Mouse (Mus musculus) liver, embryonic 14.5 days (tissue): ENCODE measurements around the gene Plxnd1. TPM values are rescaled to one million over a fixed set of nuclear protein-coding genes. Genes with fewer than 3 reads are reported as not detected.

Experiments used
- ATAC-seq: fragments of 200-750 bp; cut with Nextera tagmentation; 2 replicates; pipeline ENCODE4 v1.8.0; 2017; ENCODE audit warnings: moderate number of reproducible peaks, mild to moderate bottlenecking, moderate library complexity; ENCODE audit not compliant: insufficient read depth
- DNase-seq, 3 experiments: peaks; one replicate each; pipeline ENCODE4 v3.0.0-alpha.2; 2012 to 2013; ENCODE audit warnings: low read depth in 3 of 3, low spot score in 3 of 3
- H3K27ac ChIP-seq: fragments of 300-500 bp; sonication (generic); 2 replicates; pipeline ENCODE4 v1.5.1; 2014; ENCODE audit warnings: moderate library complexity, mild to moderate bottlenecking, control low read depth, inconsistent platforms
- H3K27me3 ChIP-seq: fragments of 300-500 bp; sonication (generic); 2 replicates; pipeline ENCODE4 v1.6.1; 2014; ENCODE audit warnings: mild to moderate bottlenecking, low read length, moderate library complexity; ENCODE audit not compliant: control insufficient read depth, insufficient read depth
- H3K36me3 ChIP-seq: fragments of 300-500 bp; sonication (generic); replicated peaks from 2 replicates; pipeline ENCODE4 v1.6.1; 2014; ENCODE audit warnings: low read depth; ENCODE audit not compliant: control insufficient read depth, insufficient read depth
- H3K4me1 ChIP-seq, 2 experiments: fragments of 200-500 bp in 1 of 2; fragments of 300-500 bp in 1 of 2; sonication (generic) in 1 of 2; replicated peaks; 2 replicates each; pipeline ENCODE4 v1.6.1; 2012 to 2014; ENCODE audit warnings: antibody characterized with exemption in 1 of 2, inconsistent platforms in 1 of 2, low read length in 1 of 2; ENCODE audit not compliant: control insufficient read depth in 2 of 2, insufficient read depth in 2 of 2
- H3K4me2 ChIP-seq: fragments of 300-500 bp; sonication (generic); 2 replicates; pipeline ENCODE4 v1.6.1; 2014; ENCODE audit warnings: low read depth, mild to moderate bottlenecking, control low read depth, moderate library complexity
- H3K4me3 ChIP-seq, 2 experiments: fragments of 200-500 bp in 1 of 2; fragments of 300-500 bp in 1 of 2; sonication (generic) in 1 of 2; 2 replicates each; pipeline ENCODE4 v1.5.1; 2012 to 2014; ENCODE audit warnings: low read depth in 2 of 2, low read length in 2 of 2, mild to moderate bottlenecking in 2 of 2, control low read depth in 1 of 2, inconsistent platforms in 1 of 2, moderate library complexity in 1 of 2; ENCODE audit not compliant: insufficient read depth in 1 of 2
- H3K9ac ChIP-seq: fragments of 300-500 bp; sonication (generic); replicated peaks from 2 replicates; pipeline ENCODE4 v1.6.1; 2014; ENCODE audit warnings: mild to moderate bottlenecking, control low read depth, moderate library complexity
- H3K9me3 ChIP-seq: fragments of 300-500 bp; sonication (generic); 2 replicates; pipeline ENCODE4 v1.6.1; 2016; ENCODE audit warnings: low read length, mixed read lengths; ENCODE audit not compliant: control insufficient read depth
- CTCF ChIP-seq: IDR thresholded peaks from 2 replicates; pipeline ENCODE4 v1.5.1; 2016; ENCODE audit warnings: antibody characterized with exemption, low read depth, control low read depth
- EP300 ChIP-seq: IDR thresholded peaks from 2 replicates; pipeline ENCODE4 v1.6.1; 2016; ENCODE audit warnings: antibody characterized with exemption, low read depth
- WGBS: fragments of 180-500 bp; shearing (Covaris S2); extraction: QIAGEN DNeasy Blood & Tissue Kit; methylation state at CpG from one replicate; pipeline ENCODE4 v1.1.7; 2014; ENCODE audit not compliant: insufficient replicate concordance; 5-methylcytosine and 5-hydroxymethylcytosine counted together
- polyA plus RNA-seq, 2 experiments: library from polyadenylated mRNA; depleted of rRNA in 1 of 2; stranded (reverse) in 1 of 2; unstranded in 1 of 2; fragments of >200 nt; fragmentation: Nextera tagmentation in 1 of 2; extraction: Ambion mirVana in 1 of 2; gene quantifications; 2 replicates each; pipeline versions ENCODE4 v1.2.1 to v1.2.3; 2012 to 2014

The Plxnd1 gene
- polyA plus RNA-seq, 2 experiments: 6.4 to 13.0 TPM

DNA sequence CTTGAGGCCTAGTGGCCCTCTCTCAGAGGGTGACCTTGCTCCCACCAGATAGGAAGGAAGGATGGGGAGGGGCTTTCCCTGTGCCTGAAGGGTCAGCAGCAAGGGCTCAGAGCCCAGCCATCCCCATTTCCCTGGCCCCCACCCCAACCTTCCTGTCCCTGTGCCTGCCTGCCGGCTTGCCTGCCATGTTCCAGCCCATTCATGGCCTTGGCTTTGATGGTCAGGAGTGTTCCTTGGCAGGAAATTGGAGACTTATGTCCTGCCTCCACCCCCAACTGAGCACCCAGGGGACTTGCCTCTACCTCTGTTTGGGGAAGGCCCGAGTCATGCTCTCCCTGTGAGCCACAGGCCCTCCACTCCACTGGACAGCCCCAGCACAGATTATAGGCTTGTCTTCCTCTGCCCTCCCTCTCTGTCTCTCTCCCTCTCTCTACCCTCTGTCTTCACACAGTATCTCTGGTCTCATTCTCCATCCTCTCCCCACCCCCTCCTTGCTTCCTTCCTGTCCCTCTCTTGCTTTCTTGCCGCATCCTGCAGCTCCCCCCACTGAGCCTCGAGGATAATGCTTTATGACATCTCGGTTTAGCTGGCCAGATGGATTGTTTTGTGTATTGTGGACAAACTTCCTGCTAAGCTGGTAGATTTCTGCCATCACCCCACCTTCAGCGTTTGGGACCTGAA is 1.5 kb upstream of the Plxnd1 start:
- TF ChIP-seq EP300: no peak
- TF ChIP-seq CTCF: peak; percentile 22; the same call in 1 of the 2 replicates
- DNase-seq (no peak), ATAC-seq (peak; percentile 9; the same call in 1 of the 2 replicates)
- H3K9me3 ChIP-seq: no peaks in the 10 kb centered on the region
- 8% methylated on average over 6 of the region's 6 CpGs for WGBS
- no peak overlapping the region for H3K4me3 ChIP-seq
- H3K4me2 ChIP-seq: no peak overlapping the region
- no peaks in the 10 kb centered on the region for H3K36me3 ChIP-seq
- no peak overlapping the region for H3K9ac ChIP-seq
- peaks cover 35% of the 10 kb centered on the region for H3K27me3 ChIP-seq
- H3K4me1 ChIP-seq: 0 out of 4 replicates have a peak, but pooled peaks cover 0 to 1% of the 10 kb centered on the region in 2 experiments
- H3K27ac ChIP-seq: no peak overlapping the region

DNA sequence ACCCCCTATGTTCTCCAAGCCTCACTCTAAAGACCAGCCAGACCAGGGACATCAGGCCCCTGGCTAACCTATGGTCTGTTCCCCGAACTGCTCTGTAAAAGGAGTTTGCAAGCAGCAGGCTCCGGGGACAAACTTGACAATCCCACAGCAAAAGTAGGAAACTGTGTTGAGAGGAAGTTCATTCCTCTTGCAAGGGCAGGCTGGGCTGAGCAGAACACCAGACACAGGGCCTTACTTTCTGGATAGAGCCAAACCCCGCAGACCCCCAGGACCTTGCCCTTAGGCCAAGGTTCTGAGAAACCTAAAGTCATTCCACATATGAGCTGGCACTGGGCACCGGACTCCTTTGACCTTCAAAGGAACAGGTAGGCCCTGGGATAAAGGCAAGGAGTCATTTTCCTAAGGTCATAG is 731 bp upstream of the Plxnd1 start:
- H3K36me3 ChIP-seq: no peaks in the 10 kb centered on the region
- no peak for TF ChIP-seq EP300
- TF ChIP-seq CTCF: no peak
- WGBS: 37% methylated on average over 4 of the region's 4 CpGs
- 0 out of 4 replicates have a peak, but pooled peaks cover 0 to 1% of the 10 kb centered on the region in 2 experiments for H3K4me1 ChIP-seq
- H3K9ac ChIP-seq: no peak overlapping the region
- peaks cover 35% of the 10 kb centered on the region for H3K27me3 ChIP-seq
- H3K27ac ChIP-seq: no peak overlapping the region
- no peak overlapping the region for H3K4me3 ChIP-seq
- DNase-seq: no peak
- no peaks in the 10 kb centered on the region for H3K9me3 ChIP-seq
- peak overlapping the region; percentile 11 for H3K4me2 ChIP-seq
- ATAC-seq: no peak

DNA sequence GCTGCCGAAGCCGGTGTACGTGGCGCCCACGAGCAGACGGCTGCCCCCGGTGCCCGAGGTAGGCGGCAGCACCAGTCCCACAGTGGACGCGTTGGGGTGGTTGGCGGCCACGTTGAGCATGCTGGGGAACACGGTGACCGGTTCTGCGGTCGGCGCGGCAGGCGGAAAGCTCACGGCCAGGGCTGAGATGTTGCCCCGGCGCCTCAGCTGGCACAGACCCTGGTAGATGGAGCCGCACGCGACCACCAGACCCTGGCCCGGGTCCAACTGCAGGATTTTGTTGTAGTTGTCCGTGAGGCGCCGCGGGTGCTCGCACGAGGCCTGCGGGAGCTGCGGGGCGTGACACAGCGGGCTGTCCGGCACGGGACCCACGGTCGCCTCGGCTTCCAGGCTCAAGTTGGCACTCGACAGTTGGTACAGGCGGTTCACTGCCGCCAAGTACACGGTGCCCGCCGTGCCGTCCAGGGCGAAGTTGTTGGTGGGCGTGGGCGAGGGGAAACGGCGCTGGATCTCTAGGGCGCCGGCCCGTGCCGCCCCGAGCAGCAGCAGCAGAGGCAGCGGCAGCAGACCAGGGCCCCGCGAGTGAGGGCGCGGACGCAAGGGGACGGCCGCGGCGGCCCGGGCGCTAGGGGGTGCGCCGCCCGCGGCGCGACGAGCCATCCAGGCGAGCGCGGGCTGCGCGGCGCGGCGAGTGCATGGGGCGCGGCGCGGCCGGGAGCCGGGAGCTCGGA is 494 bp downstream of the Plxnd1 start:
- no peak overlapping the region for H3K9ac ChIP-seq
- no peaks in the 10 kb centered on the region for H3K9me3 ChIP-seq
- TF ChIP-seq CTCF (no peak), EP300 (no peak)
- ATAC-seq (no peak), DNase-seq (no peak)
- peaks cover 35% of the 10 kb centered on the region for H3K27me3 ChIP-seq
- H3K4me3 ChIP-seq: peak overlapping the region; percentile 52 to 60
- no peaks in the 10 kb centered on the region for H3K36me3 ChIP-seq
- peak overlapping the region; percentile 77 for H3K4me2 ChIP-seq
- under 1% methylated on average over 75 of the region's 93 CpGs for WGBS
- 0 out of 4 replicates have a peak, but pooled peaks cover 0 to 1% of the 10 kb centered on the region in 2 experiments for H3K4me1 ChIP-seq
- no peak overlapping the region for H3K27ac ChIP-seq

DNA sequence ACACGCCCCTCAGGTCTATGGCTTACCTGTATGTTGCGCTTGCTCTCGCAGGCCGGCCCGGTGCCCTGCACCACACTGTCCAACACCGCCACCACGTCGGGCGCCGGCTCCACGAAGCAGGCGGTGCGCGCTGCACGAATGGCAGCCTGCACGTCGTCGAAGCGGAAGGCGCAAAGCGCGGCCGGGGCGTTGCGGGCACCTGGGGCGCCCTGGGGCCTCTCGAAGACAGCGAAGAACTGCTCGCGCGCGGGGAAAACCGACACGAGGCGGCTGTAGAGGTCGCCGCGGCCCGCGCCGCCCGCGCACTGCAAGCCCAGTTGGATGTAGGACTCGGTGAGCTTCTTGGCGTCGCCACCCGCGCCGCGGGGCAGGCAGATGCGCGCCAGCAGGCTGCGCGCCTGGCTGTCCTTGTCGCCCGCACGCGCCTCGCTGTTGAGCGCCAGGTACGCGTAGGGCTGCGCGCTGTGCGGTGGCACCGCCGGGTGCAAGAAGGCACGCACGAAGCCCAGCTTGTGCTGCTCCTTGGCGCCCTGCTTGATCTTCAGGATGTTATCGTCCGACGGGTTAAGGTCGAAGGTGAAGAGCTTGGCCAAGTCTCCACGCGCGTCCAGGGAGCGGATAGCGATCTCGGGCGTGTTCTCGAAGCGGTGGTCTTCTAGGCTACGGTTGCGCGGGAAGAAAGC is 1.2 kb downstream of the Plxnd1 start:
- Histone ChIP-seq H3K27ac (no peak overlapping the region), H3K9ac (no peak overlapping the region)

More for the DNA sequence above, 1.2 kb downstream of the Plxnd1 start:
- ATAC-seq: no peak
- peaks cover 35% of the 10 kb centered on the region for H3K27me3 ChIP-seq
- TF ChIP-seq EP300 (no peak), CTCF (no peak)
- H3K4me1 ChIP-seq: 0 out of 4 replicates have a peak, but pooled peaks cover 0 to 1% of the 10 kb centered on the region in 2 experiments
- peak overlapping the region; percentile 52 to 60 for H3K4me3 ChIP-seq
- H3K4me2 ChIP-seq: peak overlapping the region; percentile 77
- no peaks in the 10 kb centered on the region for H3K36me3 ChIP-seq
- WGBS: 1% methylated on average over 83 of the region's 86 CpGs
- no peak for DNase-seq
- H3K9me3 ChIP-seq: no peaks in the 10 kb centered on the region
